Mouse (Mus musculus): Measurements from ENCODE around the gene Pum1.

DNA sequence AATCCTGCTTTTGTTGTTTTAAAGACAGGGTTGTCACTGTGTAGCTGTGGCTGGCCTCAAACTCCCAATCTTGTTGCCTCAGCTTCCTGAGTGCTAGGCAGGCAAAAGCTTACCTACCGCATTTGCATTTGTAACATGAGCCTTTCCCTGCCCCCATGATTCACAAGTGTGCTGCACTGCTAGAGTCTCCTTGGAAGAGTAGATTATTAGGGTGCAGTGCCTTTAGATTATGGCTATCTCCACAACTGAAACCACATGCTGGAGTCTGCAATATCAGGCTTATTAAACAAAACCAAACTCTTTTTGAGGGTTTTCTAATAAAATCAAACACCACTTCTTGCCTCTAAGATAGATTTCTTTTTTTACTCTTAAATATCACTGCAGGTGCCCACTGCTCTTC is 59.5 kb downstream of the Pum1 start:
- TF ChIP-seq CTCF (IDR thresholded peaks at IDR 0.05; ENCODE audit: extremely low read depth, insufficient read length, insufficient replicate concordance, low read depth, low read length) (no peak), POLR2A (IDR thresholded peaks at IDR 0.05; ENCODE audit: low read depth, low read length) (no peak)

Data from small intestine, adult 2 months (tissue).